Mouse (Mus musculus) lung, postnatal 14 days (tissue): ENCODE measurements at regions not wholly inside any gene's neighbourhood (a gene's known extent, or its start where the extent isn't known, plus 50 kb on each side); places are given as distances from the start of the nearest gene placed in this dataset.

Experiments
- DNase-seq: peaks from one replicate; pipeline ENCODE4 v3.0.0; 2021

- no peak for DNase-seq
These were observed 210.6 kb downstream of the Cyp26b1 start for GRCm38 (mm10) chr6:84383141-84383540.

- no peak for DNase-seq
These were observed 212.1 kb downstream of the Cyp26b1 start for GRCm38 (mm10) chr6:84381571-84381970.

GRCm38 (mm10) chr6:84376666-84377065 is 217.0 kb downstream of the Cyp26b1 start:
- DNase-seq, result no peak

DNA sequence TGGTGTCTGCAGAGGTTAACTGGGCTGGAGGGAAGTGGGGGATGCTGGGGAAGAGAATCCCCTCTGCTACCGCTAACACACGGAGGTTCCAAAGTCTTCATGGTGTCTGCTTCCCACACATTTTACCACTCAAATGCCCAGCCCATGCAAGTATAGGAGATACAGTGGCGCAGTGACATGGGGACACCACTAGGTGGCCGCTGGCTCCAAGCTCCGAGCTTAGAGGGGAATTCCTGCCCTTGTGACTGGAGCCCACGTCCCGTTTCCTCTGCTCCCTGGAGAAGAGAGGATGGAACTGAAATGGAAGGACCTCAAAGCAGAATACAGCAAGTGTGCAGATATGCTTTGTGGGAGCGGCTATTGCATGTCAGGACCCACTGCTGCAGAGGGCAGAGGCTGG is 218.2 kb downstream of the Cyp26b1 start:
- DNase-seq, result peak; percentile 69

- no peak for DNase-seq
These were observed 227.3 kb downstream of the Cyp26b1 start for GRCm38 (mm10) chr6:84366365-84366764.

- no peak for DNase-seq
These were observed 227.8 kb downstream of the Cyp26b1 start for GRCm38 (mm10) chr6:84365914-84366313.

GRCm38 (mm10) chr6:84364964-84365363 is 228.7 kb downstream of the Cyp26b1 start:
- no peak for DNase-seq

DNA sequence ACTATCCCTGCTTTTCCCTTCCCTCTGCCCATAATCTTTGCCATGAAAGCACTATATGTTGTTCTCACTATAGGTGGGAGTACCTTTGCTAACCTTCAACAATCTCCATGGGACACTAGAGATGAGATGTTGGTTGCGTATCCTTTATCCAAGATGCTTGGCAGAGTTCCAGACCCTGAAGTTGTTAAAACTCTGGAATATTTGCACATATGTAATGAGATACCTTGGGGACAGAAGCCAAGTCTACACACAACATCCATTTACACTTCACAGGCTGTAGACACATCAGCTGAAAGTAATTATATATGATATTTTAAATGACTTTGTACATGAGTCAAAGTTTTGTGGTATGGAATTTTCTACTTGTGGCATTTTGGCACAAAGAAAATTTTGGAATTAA is 231.4 kb downstream of the Cyp26b1 start:
- no peak for DNase-seq

DNA sequence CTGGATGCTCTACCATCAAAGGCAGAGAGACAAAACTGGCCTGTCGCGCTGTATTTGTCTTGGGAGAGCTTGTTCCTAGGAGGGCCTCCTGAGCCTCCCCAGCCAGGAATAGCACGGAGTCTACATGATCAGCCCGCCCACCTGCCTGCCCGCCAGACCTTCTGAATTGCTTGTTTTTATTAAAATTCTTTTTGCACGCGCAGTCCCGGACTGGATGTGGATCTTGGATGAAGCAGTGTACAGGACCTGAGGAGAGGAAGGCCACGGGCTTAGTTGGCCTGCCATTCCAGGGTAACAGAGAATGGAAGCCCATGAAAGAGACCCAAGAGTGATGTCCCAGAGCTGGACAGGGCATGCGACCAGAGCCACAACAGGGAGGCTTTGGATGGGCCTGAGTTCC is 235.8 kb downstream of the Cyp26b1 start:
- DNase-seq, result no peak

- peak; percentile 51 for DNase-seq
These were observed 240.1 kb downstream of the Cyp26b1 start for GRCm38 (mm10) chr6:84353425-84354220.

- DNase-seq, result no peak
These were observed 248.8 kb downstream of the Cyp26b1 start for GRCm38 (mm10) chr6:84344936-84345335.

DNA sequence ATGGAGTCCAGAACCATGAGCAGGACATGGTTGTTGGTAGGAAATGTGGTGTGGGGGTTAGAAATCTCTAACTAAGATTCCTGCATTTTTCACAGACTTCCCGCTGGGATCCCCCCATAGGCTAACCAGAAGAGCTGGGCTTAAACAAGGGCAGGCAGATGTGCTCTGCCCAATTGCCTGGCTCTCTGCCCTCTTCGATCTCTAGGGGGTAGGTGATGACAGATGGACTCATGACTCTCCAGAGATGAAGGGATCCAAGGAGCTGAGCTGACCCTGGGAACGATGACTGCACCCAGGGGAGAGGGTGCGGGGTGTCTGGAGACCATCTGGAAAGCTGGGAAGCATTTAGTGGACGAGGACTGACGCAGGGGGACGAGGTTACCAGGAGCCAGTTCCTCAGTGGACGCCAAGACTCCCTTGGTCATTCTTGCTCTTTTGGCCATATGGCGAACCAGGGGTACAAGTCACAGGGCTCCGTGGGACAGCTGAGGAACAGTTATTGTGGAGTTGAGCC is 260.0 kb downstream of the Cyp26b1 start:
- DNase-seq, result no peak

DNA sequence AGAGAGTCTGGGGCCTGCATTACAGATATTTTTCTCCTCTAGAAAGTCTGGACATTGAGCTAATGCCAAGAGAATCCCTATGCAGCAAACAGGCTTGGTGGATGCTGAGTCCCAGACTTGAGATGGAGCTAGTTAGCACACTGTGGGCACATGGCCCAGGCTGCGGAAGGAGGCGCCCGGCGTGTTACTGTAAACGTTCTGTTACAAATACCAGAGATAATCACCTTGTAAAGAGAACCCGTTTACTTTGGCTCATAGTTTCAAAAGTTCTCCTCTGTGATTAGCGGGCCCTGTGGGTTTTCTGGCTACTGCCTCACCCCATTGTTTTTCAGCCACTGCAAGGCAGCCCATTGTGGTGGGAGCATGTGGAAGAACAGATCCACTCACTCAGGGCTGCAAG is 264.6 kb downstream of the Cyp26b1 start:
- DNase-seq, result no peak

DNA sequence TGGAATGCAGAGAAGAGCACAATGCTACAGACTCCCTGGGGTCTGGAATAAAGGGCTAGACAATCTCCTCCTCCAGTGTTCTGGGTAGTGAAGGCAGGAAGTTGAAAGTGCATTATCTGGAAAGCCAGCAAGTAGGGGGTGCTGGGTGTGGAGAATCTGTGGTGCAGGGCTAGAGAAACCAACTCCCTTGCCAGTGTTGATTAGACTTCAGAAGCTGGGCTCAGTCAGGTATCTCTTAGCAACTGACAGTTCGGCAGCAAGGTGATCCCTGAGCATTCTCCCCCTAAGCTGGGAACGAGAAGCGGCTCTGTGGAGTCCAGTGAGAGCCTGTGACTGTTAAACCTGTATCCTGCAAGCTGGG is 265.7 kb downstream of the Cyp26b1 start:
- DNase-seq, result no peak

GRCm38 (mm10) chr6:84327306-84328029 is 266.2 kb downstream of the Cyp26b1 start:
- DNase-seq, result no peak

DNA sequence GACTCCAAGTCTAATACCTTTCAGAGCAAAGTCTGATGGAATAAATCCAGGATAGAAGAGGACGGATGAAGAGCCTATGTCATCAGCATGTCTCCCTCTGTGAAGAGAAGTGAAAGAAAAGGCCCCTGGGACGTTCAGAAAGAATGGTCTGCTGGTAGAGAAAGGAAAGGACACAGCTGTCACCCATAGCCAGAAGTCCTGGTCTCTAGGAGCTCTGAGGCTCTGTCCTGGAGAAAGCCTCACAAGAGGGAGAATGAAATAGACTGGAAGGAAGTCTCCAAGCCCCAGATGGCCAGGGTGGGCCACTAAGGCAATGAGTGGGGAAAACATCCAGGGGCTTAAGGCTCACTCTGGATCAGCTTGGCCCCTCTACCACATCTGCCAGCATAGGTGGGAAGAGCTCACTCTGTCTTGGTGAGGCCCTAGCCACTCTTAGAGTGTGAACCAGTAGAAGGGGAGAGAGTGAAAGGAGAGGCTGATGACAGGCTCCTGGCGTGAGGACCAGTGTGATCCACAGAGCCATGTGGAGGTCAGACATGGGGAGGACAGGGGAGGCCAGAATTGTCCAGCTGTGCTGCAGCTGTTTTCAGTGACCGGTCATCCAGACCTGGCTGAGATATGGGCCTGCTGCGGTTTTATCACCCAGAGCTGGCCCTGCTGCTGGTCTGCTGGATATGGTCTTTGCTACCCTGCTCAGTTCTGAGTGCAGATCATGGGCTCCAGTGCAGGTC is 268.2 kb downstream of the Cyp26b1 start:
- peak; percentile 61 for DNase-seq

GRCm38 (mm10) chr6:84324185-84324584 is 269.5 kb downstream of the Cyp26b1 start:
- DNase-seq, result no peak

- DNase-seq, result no peak
These were observed 271.2 kb downstream of the Cyp26b1 start for GRCm38 (mm10) chr6:84322528-84322927.

DNA sequence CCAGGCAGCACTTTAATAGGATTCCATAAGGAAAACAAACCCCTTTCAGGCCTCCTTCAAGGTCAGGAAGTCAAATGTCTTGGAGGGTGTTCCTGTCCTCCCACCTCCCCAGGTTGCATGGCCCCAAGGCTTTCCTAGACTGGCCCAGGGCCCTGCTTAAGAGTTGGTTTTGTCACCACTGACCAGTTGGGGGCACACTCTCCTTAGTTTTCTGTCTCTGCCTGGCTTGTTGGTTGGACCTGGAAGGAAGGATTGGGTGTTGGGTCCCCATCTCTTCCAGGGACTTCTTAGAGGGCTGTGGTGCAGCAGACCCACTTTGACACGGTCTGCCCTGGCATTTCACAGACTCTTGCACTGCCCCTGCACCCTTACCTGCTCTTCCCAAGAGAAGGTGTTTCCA is 273.1 kb downstream of the Cyp26b1 start:
- DNase-seq, result peak; percentile 56

DNA sequence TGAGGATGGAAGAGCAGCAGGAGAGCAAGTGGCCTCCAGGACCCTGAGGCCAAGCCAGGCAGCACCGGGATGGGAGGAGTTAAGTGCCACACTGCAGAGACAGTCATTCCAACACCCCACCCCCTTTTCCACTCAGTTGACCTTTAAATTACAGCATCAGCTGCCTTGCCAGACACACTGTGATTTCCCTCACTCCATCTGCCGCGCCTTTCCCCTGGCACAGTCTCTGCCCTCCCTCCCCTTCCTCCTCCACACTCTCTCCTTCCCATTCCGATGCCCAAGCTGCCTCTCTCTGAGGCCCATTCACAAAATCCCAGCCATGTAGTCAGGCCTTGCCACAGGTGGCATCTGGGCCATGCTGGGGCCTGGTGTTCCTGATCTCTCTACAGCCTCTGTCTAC is 274.9 kb downstream of the Cyp26b1 start:
- no peak for DNase-seq

GRCm38 (mm10) chr6:84317026-84317425 is 276.7 kb downstream of the Cyp26b1 start:
- DNase-seq, result peak; percentile 42

GRCm38 (mm10) chr6:84315175-84315912 is 278.4 kb downstream of the Cyp26b1 start:
- DNase-seq, result no peak

DNA sequence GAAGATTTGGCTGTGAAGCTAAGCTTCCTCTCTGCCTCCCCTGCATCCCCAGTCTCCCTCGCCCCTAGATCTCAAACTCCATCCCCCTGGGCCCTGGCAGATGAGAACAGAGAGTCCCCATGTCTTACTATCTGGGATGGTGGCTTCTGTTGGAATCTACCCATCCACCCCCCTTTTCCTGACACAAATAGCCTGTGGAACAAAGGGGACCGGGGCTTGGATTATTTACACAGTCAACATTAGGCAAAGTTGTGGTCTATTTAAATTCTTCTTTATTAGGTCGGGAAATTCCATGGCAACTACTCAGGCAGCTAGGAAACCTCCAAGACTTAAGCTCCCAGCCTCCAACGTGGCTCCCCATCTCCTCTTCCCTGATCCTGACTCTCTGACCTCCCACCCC is 279.9 kb downstream of the Cyp26b1 start:
- DNase-seq, result no peak
